Mouse (Mus musculus) embryonic fibroblast, embryonic 13.5 days (primary cell): ENCODE results near the gene Ssu72.

ENCODE experiments used
- CTCF ChIP-seq: IDR thresholded peaks from 2 replicates; pipeline ENCODE4 v1.5.1; 2011; ENCODE audit warnings: mild to moderate bottlenecking, control low read depth, low read length, moderate library complexity, borderline replicate concordance; ENCODE audit not compliant: insufficient read depth
- POLR2A ChIP-seq: IDR thresholded peaks from 2 replicates; pipeline ENCODE4 v1.6.1; 2011; ENCODE audit warnings: low read depth, mild to moderate bottlenecking, control low read depth, low read length, moderate library complexity

DNA sequence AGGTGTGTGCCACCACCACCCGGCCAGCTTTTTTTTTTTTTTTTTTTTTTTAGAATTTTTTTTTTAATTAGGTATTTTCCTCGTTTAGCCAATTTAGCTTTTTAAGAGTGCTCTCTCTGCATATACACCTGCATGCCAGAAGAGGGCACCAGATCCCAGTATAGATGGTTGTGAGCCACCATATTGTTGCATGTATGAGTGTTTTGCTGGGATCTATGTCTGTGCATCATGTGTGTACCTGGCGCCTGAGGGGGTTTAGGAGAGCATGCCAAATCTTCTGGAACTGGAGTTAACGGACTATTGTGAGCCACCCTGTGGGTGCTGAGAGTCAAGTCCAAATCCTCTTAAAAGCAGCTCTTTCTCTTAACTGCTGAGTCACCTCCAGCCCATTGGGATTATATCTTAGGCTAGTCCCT is 17.1 kb downstream of the Ssu72 start:
- TF ChIP-seq POLR2A (no peak), CTCF (no peak)
